Mouse (Mus musculus): ENCODE measurements around the gene Olfr523. TPM values are rescaled to one million over a fixed set of nuclear protein-coding genes. Genes with fewer than 3 reads are reported as not detected.

The Olfr523 gene
- polyA plus RNA-seq, 1 experiment from 2014 or later, result not detected

DNA sequence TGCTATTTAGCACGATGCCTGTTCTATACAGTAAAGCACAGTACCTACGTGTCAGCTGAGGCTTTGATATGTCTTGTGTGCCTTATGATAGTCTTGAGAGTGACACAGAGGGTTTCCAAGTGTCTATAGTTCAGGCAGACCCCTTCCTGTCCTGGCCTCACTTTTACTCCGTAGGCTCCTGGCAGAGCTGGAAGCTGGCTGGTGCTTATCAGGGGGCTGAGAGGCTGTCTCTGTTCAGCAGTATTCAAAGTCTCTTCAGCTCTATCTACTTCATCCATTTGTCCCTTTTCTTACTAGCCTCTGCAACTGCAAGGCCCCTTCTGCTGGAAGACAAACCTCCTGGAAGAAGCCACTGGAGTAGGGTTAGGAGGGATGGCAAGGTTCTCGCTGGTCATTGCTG lies 28.1 kb downstream of the Olfr523 start:
- H3K9ac ChIP-seq (ENCODE audit: low read depth, low read length), result no peak overlapping the region
- H3K36me3 ChIP-seq (ENCODE audit: insufficient read depth, low read length), result no peaks in the 10 kb centered on the region
- H3K4me2 ChIP-seq (ENCODE audit: low read length), result no peak overlapping the region
- no peak overlapping the region for H3K27ac ChIP-seq
- WGBS, result 91% methylated on average over 4 of the region's 4 CpGs
- TF ChIP-seq CTCF (IDR thresholded peaks at IDR 0.05; ENCODE audit: low read depth), result no peak
- no peaks in the 10 kb centered on the region for H3K9me3 ChIP-seq (replicated peaks; ENCODE audit: low read length)
- no peaks in the 10 kb centered on the region for H3K27me3 ChIP-seq (ENCODE audit: insufficient read depth, low read length)
- no peak overlapping the region for H3K4me3 ChIP-seq (replicated peaks; ENCODE audit: low read depth, low read length)
- no peaks in the 10 kb centered on the region for H3K4me1 ChIP-seq (replicated peaks; ENCODE audit: insufficient read depth, low read length)
- ATAC-seq (replicated peaks; ENCODE audit: low FRiP score, low read depth) (no peak), DNase-seq (ENCODE audit: low spot score) (no peak)

GRCm38 (mm10) chr7:140205864-140206263 lies 32.8 kb downstream of the Olfr523 start, which contains the start of gene Olfr524:
Olfr524 (minus strand) TSS chr7:140205964.
- TF ChIP-seq CTCF (IDR thresholded peaks at IDR 0.05; ENCODE audit: low read depth), result no peak
- Histone ChIP-seq H3K4me3 (replicated peaks; ENCODE audit: low read depth, low read length) (no peak within 1 kb of the TSS), H3K9me3 (replicated peaks; ENCODE audit: low read length) (no peaks in the 10 kb centered on the region), H3K27ac (no peak within 1 kb of the TSS), H3K36me3 (ENCODE audit: insufficient read depth, low read length) (no peaks in the 10 kb centered on the region), H3K4me2 (ENCODE audit: low read length) (no peak within 1 kb of the TSS), H3K9ac (ENCODE audit: low read depth, low read length) (no peak within 1 kb of the TSS), H3K4me1 (replicated peaks; ENCODE audit: insufficient read depth, low read length) (no peaks in the 10 kb centered on the region), H3K27me3 (ENCODE audit: insufficient read depth, low read length) (no peaks in the 10 kb centered on the region)
- no peak for ATAC-seq (replicated peaks; ENCODE audit: low FRiP score, low read depth)
- DNase-seq (ENCODE audit: low spot score), result no peak

DNA sequence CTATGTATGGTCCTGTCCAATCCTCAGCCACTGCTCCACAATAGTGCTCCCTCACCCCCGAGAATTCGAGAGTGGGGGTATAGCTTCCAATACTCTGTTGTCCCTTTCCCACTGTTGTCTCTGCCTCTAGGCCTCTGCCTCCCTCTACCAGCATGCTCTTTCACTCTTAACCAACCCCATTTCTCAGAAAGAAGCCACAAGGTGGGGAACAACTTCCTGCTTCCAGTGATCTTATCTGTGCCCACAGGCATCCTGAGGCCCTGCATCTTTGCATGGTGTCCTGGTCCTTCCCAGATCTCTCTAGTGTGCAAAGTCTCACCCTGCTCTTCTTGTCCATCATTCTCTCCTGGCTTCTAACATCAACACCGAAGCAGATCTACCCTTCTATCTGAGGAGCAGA lies 33.9 kb downstream of the Olfr523 start:
- H3K27ac ChIP-seq, result no peak overlapping the region
- DNase-seq (ENCODE audit: low spot score) (no peak), ATAC-seq (replicated peaks; ENCODE audit: low FRiP score, low read depth) (no peak)
- H3K4me1 ChIP-seq (replicated peaks; ENCODE audit: insufficient read depth, low read length), result no peaks in the 10 kb centered on the region
- no peak overlapping the region for H3K9ac ChIP-seq (ENCODE audit: low read depth, low read length)
- H3K36me3 ChIP-seq (ENCODE audit: insufficient read depth, low read length), result no peaks in the 10 kb centered on the region
- H3K9me3 ChIP-seq (replicated peaks; ENCODE audit: low read length), result no peaks in the 10 kb centered on the region
- no peaks in the 10 kb centered on the region for H3K27me3 ChIP-seq (ENCODE audit: insufficient read depth, low read length)
- no peak overlapping the region for H3K4me2 ChIP-seq (ENCODE audit: low read length)
- H3K4me3 ChIP-seq (replicated peaks; ENCODE audit: low read depth, low read length), result no peak overlapping the region
- no peak for TF ChIP-seq CTCF (IDR thresholded peaks at IDR 0.05; ENCODE audit: low read depth)
- 80% methylated on average over 3 of the region's 3 CpGs for WGBS

- no peak overlapping the region for H3K4me3 ChIP-seq (replicated peaks; ENCODE audit: low read depth, low read length)
- H3K4me1 ChIP-seq (replicated peaks; ENCODE audit: insufficient read depth, low read length), result no peaks in the 10 kb centered on the region
- H3K27ac ChIP-seq, result no peak overlapping the region
- H3K9me3 ChIP-seq (replicated peaks; ENCODE audit: low read length), result no peaks in the 10 kb centered on the region
- DNase-seq (ENCODE audit: low spot score) (no peak), ATAC-seq (replicated peaks; ENCODE audit: low FRiP score, low read depth) (no peak)
- H3K36me3 ChIP-seq (ENCODE audit: insufficient read depth, low read length), result no peaks in the 10 kb centered on the region
- H3K4me2 ChIP-seq (ENCODE audit: low read length), result no peak overlapping the region
- WGBS, result 72% methylated on average over 8 of the region's 8 CpGs
- H3K9ac ChIP-seq (ENCODE audit: low read depth, low read length), result no peak overlapping the region
- no peaks in the 10 kb centered on the region for H3K27me3 ChIP-seq (ENCODE audit: insufficient read depth, low read length)
- TF ChIP-seq CTCF (IDR thresholded peaks at IDR 0.05; ENCODE audit: low read depth), result no peak
Observed at GRCm38 (mm10) chr7:140208153-140208552, 35.1 kb downstream of the Olfr523 start.

DNA sequence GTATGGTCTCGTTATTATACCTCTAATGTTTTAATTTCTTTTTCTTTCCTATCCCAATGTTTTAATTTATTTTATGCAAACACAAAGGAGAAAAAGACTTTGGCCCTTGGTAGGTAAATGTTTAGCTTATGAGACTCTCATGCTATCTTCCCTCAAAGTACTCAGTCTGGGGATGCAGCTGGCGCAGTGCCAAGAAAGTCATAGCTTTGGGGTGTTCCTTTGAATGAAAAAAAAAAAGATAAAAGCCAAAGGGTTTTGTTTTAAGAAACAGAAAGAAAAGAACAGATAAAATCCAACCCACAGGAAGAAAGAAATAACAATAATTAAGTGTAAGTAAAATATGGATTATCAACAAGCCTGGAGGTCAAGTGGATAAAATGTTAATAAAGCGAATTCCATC lies 35.7 kb downstream of the Olfr523 start:
- no peak overlapping the region for H3K9ac ChIP-seq (ENCODE audit: low read depth, low read length)
- H3K9me3 ChIP-seq (replicated peaks; ENCODE audit: low read length), result no peaks in the 10 kb centered on the region
- H3K4me3 ChIP-seq (replicated peaks; ENCODE audit: low read depth, low read length), result no peak overlapping the region
- no peaks in the 10 kb centered on the region for H3K4me1 ChIP-seq (replicated peaks; ENCODE audit: insufficient read depth, low read length)
- WGBS, result 73% methylated on average over 3 of the region's 3 CpGs
- no peak overlapping the region for H3K4me2 ChIP-seq (ENCODE audit: low read length)
- ATAC-seq (replicated peaks; ENCODE audit: low FRiP score, low read depth) (no peak), DNase-seq (ENCODE audit: low spot score) (no peak)
- H3K27ac ChIP-seq, result no peak overlapping the region
- no peaks in the 10 kb centered on the region for H3K36me3 ChIP-seq (ENCODE audit: insufficient read depth, low read length)
- no peak for TF ChIP-seq CTCF (IDR thresholded peaks at IDR 0.05; ENCODE audit: low read depth)
- no peaks in the 10 kb centered on the region for H3K27me3 ChIP-seq (ENCODE audit: insufficient read depth, low read length)

DNA sequence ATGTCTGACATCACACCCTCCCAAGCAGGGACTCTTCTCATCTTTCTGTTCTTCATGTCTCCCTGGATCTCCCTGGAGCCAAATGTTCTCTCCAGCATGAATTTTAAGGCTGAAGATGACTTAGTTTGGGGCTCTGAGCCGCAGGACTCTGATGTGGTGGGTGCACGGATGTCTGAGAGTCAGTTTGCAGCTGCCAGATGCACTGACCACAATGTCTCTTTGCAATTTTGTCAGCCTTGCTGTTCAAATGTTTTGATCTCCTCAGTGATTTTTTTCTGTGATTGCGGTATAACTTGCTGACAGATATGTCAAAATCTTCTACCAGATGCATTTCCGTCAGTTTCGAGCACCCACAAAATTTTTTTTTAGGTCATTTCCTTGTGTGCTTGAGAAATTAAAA lies 40.8 kb downstream of the Olfr523 start:
- Histone ChIP-seq H3K4me1 (replicated peaks; ENCODE audit: insufficient read depth, low read length) (no peaks in the 10 kb centered on the region), H3K9ac (ENCODE audit: low read depth, low read length) (no peak overlapping the region), H3K27ac (no peak overlapping the region), H3K27me3 (ENCODE audit: insufficient read depth, low read length) (no peaks in the 10 kb centered on the region), H3K9me3 (replicated peaks; ENCODE audit: low read length) (no peaks in the 10 kb centered on the region), H3K36me3 (ENCODE audit: insufficient read depth, low read length) (no peaks in the 10 kb centered on the region), H3K4me2 (ENCODE audit: low read length) (no peak overlapping the region), H3K4me3 (replicated peaks; ENCODE audit: low read depth, low read length) (no peak overlapping the region)
- DNase-seq (ENCODE audit: low spot score) (no peak), ATAC-seq (replicated peaks; ENCODE audit: low FRiP score, low read depth) (no peak)
- 84% methylated on average over 5 of the region's 5 CpGs for WGBS
- no peak for TF ChIP-seq CTCF (IDR thresholded peaks at IDR 0.05; ENCODE audit: low read depth)

- Histone ChIP-seq H3K4me1 (replicated peaks; ENCODE audit: insufficient read depth, low read length) (no peaks in the 10 kb centered on the region), H3K9me3 (replicated peaks; ENCODE audit: low read length) (no peaks in the 10 kb centered on the region), H3K4me3 (replicated peaks; ENCODE audit: low read depth, low read length) (no peak within 1 kb of the TSS), H3K36me3 (ENCODE audit: insufficient read depth, low read length) (no peaks in the 10 kb centered on the region), H3K9ac (ENCODE audit: low read depth, low read length) (no peak within 1 kb of the TSS), H3K27ac (no peak within 1 kb of the TSS), H3K4me2 (ENCODE audit: low read length) (no peak within 1 kb of the TSS), H3K27me3 (ENCODE audit: insufficient read depth, low read length) (no peaks in the 10 kb centered on the region)
- 90% methylated on average over 2 of the region's 2 CpGs for WGBS
- ATAC-seq (replicated peaks; ENCODE audit: low FRiP score, low read depth), result no peak
- no peak for TF ChIP-seq CTCF (IDR thresholded peaks at IDR 0.05; ENCODE audit: low read depth)
- DNase-seq (ENCODE audit: low spot score), result no peak
Observed at GRCm38 (mm10) chr7:140217967-140218366, 45.0 kb downstream of the Olfr523 start, which contains the start of gene Cd163l1. Cd163l1 (plus strand) TSS chr7:140218267.
